8 mouse cellular contexts compared by ENCODE assay signal in the genomic region with DNA sequence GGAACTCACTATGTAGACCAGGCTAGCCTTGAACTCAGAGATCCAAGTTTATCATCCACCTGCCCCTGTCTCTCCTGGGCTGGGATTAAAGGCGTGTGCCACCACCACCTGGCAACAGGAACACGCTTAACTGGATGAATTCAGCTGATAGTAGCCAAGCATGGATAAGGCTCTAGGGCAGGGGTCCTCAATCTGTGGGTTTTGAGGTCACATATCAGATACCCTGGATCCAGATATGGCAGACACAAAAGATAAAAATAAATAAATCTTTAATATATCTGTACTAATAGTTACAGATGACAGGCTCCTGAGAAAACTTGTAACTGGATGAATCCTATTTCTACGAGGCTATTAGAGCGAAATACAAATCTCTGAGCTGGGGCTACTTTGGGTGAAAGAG. TPM values are rescaled to one million over a fixed set of nuclear protein-coding genes. Genes with fewer than 3 reads are reported as not detected.
DNase-seq lines count a peak whose midpoint lies in the region; ATAC-seq and TF ChIP-seq lines count a peak whose summit lies in the region.

No protein-coding gene starts in this region.

- no peak for DNase-seq in left cerebral cortex, adult 2 months (ENCODE audit: extremely low spot score in 1 of 2, low spot score in 2 of 2)
- no peak for DNase-seq in left cerebral cortex, adult 11 months (ENCODE audit: low spot score)
- DNase-seq in frontal cortex, postnatal 25 days (ENCODE audit: low spot score in 2 of 2): no peak
- DNase-seq in frontal cortex, adult 2 months (ENCODE audit: extremely low spot score in 1 of 2, low spot score in 1 of 2): no peak
- no peak for DNase-seq in thymus, postnatal 0 days (ENCODE audit: low spot score)

- no peaks in the 10 kb centered on the region for H3K9me3 ChIP-seq in forebrain, embryonic 12.5 days
- H3K9me3 ChIP-seq in limb, embryonic 13.5 days: no peaks in the 10 kb centered on the region
- no peaks in the 10 kb centered on the region for H3K9me3 ChIP-seq in neural tube, embryonic 15.5 days (replicated peaks)

- ATAC-seq in forebrain, embryonic 12.5 days (ENCODE audit: low FRiP score): no peak
- no peak for ATAC-seq in limb, embryonic 13.5 days (ENCODE audit: low FRiP score, low read depth)
- no peak for ATAC-seq in neural tube, embryonic 15.5 days (ENCODE audit: low FRiP score)

- no peak overlapping the region for H3K27ac ChIP-seq in left cerebral cortex, adult 2 months
- H3K27ac ChIP-seq in forebrain, embryonic 12.5 days: no peak overlapping the region
- H3K27ac ChIP-seq in limb, embryonic 13.5 days: no peak overlapping the region
- peak overlapping the region; percentile 79; the same call in 1 of the 2 replicates for H3K27ac ChIP-seq in neural tube, embryonic 15.5 days (replicated peaks)

- peaks cover 18% of the 10 kb centered on the region for H3K4me1 ChIP-seq in forebrain, embryonic 12.5 days
- peaks cover 15% of the 10 kb centered on the region for H3K4me1 ChIP-seq in limb, embryonic 13.5 days
- H3K4me1 ChIP-seq in neural tube, embryonic 15.5 days: peaks cover 28% of the 10 kb centered on the region

- intact Hi-C loops in left cerebral cortex, adult 2 months (cut with DNase I): loop anchor here (2.0 kb wide), 1 partner anchor 45 kb away; the partner anchor contains the start of genes Gm49318 and Zfp653

- H3K36me3 ChIP-seq in forebrain, embryonic 12.5 days (replicated peaks): peaks cover 32% of the 10 kb centered on the region
- peaks cover 34% of the 10 kb centered on the region for H3K36me3 ChIP-seq in limb, embryonic 13.5 days
- H3K36me3 ChIP-seq in neural tube, embryonic 15.5 days: peaks cover 31% of the 10 kb centered on the region

- H3K4me2 ChIP-seq in forebrain, embryonic 12.5 days: peak overlapping the region; percentile 79
- peak overlapping the region; percentile 88 for H3K4me2 ChIP-seq in limb, embryonic 13.5 days (replicated peaks)
- H3K4me2 ChIP-seq in neural tube, embryonic 15.5 days: peak overlapping the region; percentile 85

- H3K27me3 ChIP-seq in forebrain, embryonic 12.5 days: no peaks in the 10 kb centered on the region
- no peaks in the 10 kb centered on the region for H3K27me3 ChIP-seq in limb, embryonic 13.5 days
- H3K27me3 ChIP-seq in neural tube, embryonic 15.5 days (replicated peaks): no peaks in the 10 kb centered on the region

- H3K9ac ChIP-seq in forebrain, embryonic 12.5 days: peak overlapping the region; percentile 88
- H3K9ac ChIP-seq in limb, embryonic 13.5 days: peak overlapping the region; percentile 96
- H3K9ac ChIP-seq in neural tube, embryonic 15.5 days (replicated peaks): peak overlapping the region; percentile 89

- 93% methylated on average over 4 of the region's 4 CpGs for WGBS in forebrain, embryonic 12.5 days
- 90% methylated on average over 4 of the region's 4 CpGs for WGBS in limb, embryonic 13.5 days
- 87% methylated on average over 4 of the region's 4 CpGs for WGBS in neural tube, embryonic 15.5 days

- TF ChIP-seq CTCF in left cerebral cortex, adult 2 months (IDR thresholded peaks at IDR 0.05): no peak

- H3K4me3 ChIP-seq in left cerebral cortex, adult 2 months: peak overlapping the region; percentile 66
- H3K4me3 ChIP-seq in forebrain, embryonic 12.5 days (replicated peaks): peak overlapping the region; percentile 92
- H3K4me3 ChIP-seq in limb, embryonic 13.5 days: peak overlapping the region; percentile 92
- peak overlapping the region; percentile 94 for H3K4me3 ChIP-seq in neural tube, embryonic 15.5 days (replicated peaks)

RNA-seq across cellular contexts. Expression of gene Elof1, which starts 1.3 kb away (rescaled TPM):
- total RNA-seq in left cerebral cortex, adult 2 months (2021): 10 to 100 TPM; 63.4 to 65.3 TPM
- 178 and 186 TPM in 2 replicates for polyA plus RNA-seq in forebrain, embryonic 12.5 days (2016; fragmentation: Nextera tagmentation; extraction: Ambion mirVana)
- 190 and 191 TPM in 2 replicates for polyA plus RNA-seq in limb, embryonic 13.5 days (2015; fragmentation: Nextera tagmentation; extraction: Ambion mirVana)
- 183 and 193 TPM in 2 replicates for polyA plus RNA-seq in neural tube, embryonic 15.5 days (2015; fragmentation: Nextera tagmentation; extraction: Ambion mirVana)
- polyA plus RNA-seq in frontal cortex, adult 2 months (2012; rRNA removed): 107 and 121 TPM in 2 replicates
- polyA plus RNA-seq in thymus, postnatal 0 days (2015; fragmentation: Nextera tagmentation; extraction: Ambion mirVana): 174 and 178 TPM in 2 replicates

RNA-seq across cellular contexts. Expression of gene Cnn1, which starts 16.6 kb away (rescaled TPM):
- 1 to 10 TPM in 1 of 2 experiments, under 1 TPM in 1; 0.41 to 1.3 TPM for total RNA-seq in left cerebral cortex, adult 2 months (2021)
- 2.3 and 3.9 TPM in 2 replicates for polyA plus RNA-seq in forebrain, embryonic 12.5 days (2016; fragmentation: Nextera tagmentation; extraction: Ambion mirVana)
- polyA plus RNA-seq in limb, embryonic 13.5 days (2015; fragmentation: Nextera tagmentation; extraction: Ambion mirVana): 2.5 and 5.2 TPM in 2 replicates
- polyA plus RNA-seq in neural tube, embryonic 15.5 days (2015; fragmentation: Nextera tagmentation; extraction: Ambion mirVana): 0.84 and 34.2 TPM in 2 replicates
- 1.4 and 2.3 TPM in 2 replicates for polyA plus RNA-seq in frontal cortex, adult 2 months (2012; rRNA removed)
- polyA plus RNA-seq in thymus, postnatal 0 days (2015; fragmentation: Nextera tagmentation; extraction: Ambion mirVana): 1.4 and 2.9 TPM in 2 replicates

RNA-seq across cellular contexts. Expression of gene Acp5, which starts 19.9 kb away (rescaled TPM):
- total RNA-seq in left cerebral cortex, adult 2 months (2021): under 1 TPM in 1 of 2 experiments, not detected in 1; 0.51 TPM
- polyA plus RNA-seq in forebrain, embryonic 12.5 days (2016; fragmentation: Nextera tagmentation; extraction: Ambion mirVana): 3.6 and 6.6 TPM in 2 replicates
- polyA plus RNA-seq in limb, embryonic 13.5 days (2015; fragmentation: Nextera tagmentation; extraction: Ambion mirVana): 6.5 and 8.4 TPM in 2 replicates
- 1.0 and 7.1 TPM in 2 replicates for polyA plus RNA-seq in neural tube, embryonic 15.5 days (2015; fragmentation: Nextera tagmentation; extraction: Ambion mirVana)
- polyA plus RNA-seq in frontal cortex, adult 2 months (2012; rRNA removed): 0.60 and 1.6 TPM in 2 replicates
- 135 TPM in 2 replicates for polyA plus RNA-seq in thymus, postnatal 0 days (2015; fragmentation: Nextera tagmentation; extraction: Ambion mirVana)

RNA-seq across cellular contexts. Expression of gene Ecsit, which starts 30.4 kb away (rescaled TPM):
- 10 to 100 TPM; 43.0 to 46.8 TPM for total RNA-seq in left cerebral cortex, adult 2 months (2021)
- polyA plus RNA-seq in forebrain, embryonic 12.5 days (2016; fragmentation: Nextera tagmentation; extraction: Ambion mirVana): 35.0 and 39.0 TPM in 2 replicates
- polyA plus RNA-seq in limb, embryonic 13.5 days (2015; fragmentation: Nextera tagmentation; extraction: Ambion mirVana): 34.9 and 36.8 TPM in 2 replicates
- polyA plus RNA-seq in neural tube, embryonic 15.5 days (2015; fragmentation: Nextera tagmentation; extraction: Ambion mirVana): 63.9 and 65.5 TPM in 2 replicates
- polyA plus RNA-seq in frontal cortex, adult 2 months (2012; rRNA removed): 62.5 and 64.9 TPM in 2 replicates
- polyA plus RNA-seq in thymus, postnatal 0 days (2015; fragmentation: Nextera tagmentation; extraction: Ambion mirVana): 44.7 and 44.8 TPM in 2 replicates

RNA-seq across cellular contexts. Expression of gene Pigyl, which starts 41.0 kb away (rescaled TPM):
- total RNA-seq in left cerebral cortex, adult 2 months (2021): 10 to 100 TPM; 40.1 to 43.4 TPM
- 63.2 and 65.8 TPM in 2 replicates for polyA plus RNA-seq in forebrain, embryonic 12.5 days (2016; fragmentation: Nextera tagmentation; extraction: Ambion mirVana)
- polyA plus RNA-seq in limb, embryonic 13.5 days (2015; fragmentation: Nextera tagmentation; extraction: Ambion mirVana): 70.2 and 76.8 TPM in 2 replicates
- 92.5 and 97.0 TPM in 2 replicates for polyA plus RNA-seq in neural tube, embryonic 15.5 days (2015; fragmentation: Nextera tagmentation; extraction: Ambion mirVana)
- 93.7 and 106 TPM in 2 replicates for polyA plus RNA-seq in frontal cortex, adult 2 months (2012; rRNA removed)
- polyA plus RNA-seq in thymus, postnatal 0 days (2015; fragmentation: Nextera tagmentation; extraction: Ambion mirVana): 105 and 111 TPM in 2 replicates

Comparison
In these comparisons a context has a peak if more than half of its experiments do, and no peak if none do; other contexts are left out.
1. RNA of gene Acp5, which starts 19.9 kb away (polyA plus RNA-seq): 135 TPM in thymus, postnatal 0 days; 6.5 to 8.4 TPM in limb, embryonic 13.5 days, 3.6 to 6.6 TPM in forebrain, embryonic 12.5 days, 1.0 to 7.1 TPM in neural tube, embryonic 15.5 days and 0.60 to 1.6 TPM in frontal cortex, adult 2 months; every median in the first group is over 10 times any median in the second.
2. Peak in every context shown above with its lines, with median percentiles within 50 percentile points of each other: H3K4me3 ChIP-seq, H3K4me2 ChIP-seq and H3K9ac ChIP-seq.